Mouse (Mus musculus): ENCODE results near the gene Rrp12. TPM values are rescaled to one million over a fixed set of nuclear protein-coding genes. Genes with fewer than 3 reads are reported as not detected.
"Not testable (repeated sequence)": the region's sequence is repeated elsewhere in the genome, so short reads cannot be mapped to it uniquely, and the experiment has no call there.

Gene Rrp12
- polyA plus RNA-seq, 1 experiment from 2014 or later = 13.7 TPM

DNA sequence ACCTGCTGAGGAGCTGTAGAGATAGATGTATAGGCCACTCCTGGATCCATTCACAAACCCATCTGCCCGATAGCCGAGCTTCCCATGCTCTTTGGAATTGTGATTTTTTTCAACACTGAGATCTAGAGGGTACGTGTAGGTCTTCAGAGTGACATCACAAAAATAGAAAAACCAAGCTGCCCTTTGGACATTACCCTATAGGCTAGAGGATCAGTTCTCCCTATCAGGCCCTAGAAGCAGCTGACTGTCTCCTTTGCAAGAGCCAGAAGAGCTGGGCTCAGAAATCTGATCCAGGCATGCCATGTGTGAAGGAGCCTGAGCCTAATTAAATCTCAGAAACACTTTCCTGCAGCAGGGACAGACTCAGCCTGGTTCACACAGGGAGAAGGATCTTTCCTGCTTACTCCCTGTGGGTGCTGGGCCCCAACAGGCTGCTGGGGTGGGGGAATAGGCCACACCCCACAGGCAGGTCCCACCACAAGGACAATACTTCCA is 38.1 kb downstream of the Rrp12 start:
- H3K27ac ChIP-seq = no peak overlapping the region
- 75% methylated on average over 3 of the region's 3 CpGs for WGBS
- ATAC-seq (ENCODE audit: insufficient read depth, low FRiP score, low read depth) = no peak
- H3K4me3 ChIP-seq (replicated peaks) = no peak overlapping the region
- no peaks in the 10 kb centered on the region for H3K9me3 ChIP-seq
- no peak overlapping the region for H3K9ac ChIP-seq
- H3K36me3 ChIP-seq = peaks cover 11% of the 10 kb centered on the region; the same call in 1 of the 2 replicates
- no peak overlapping the region for H3K4me2 ChIP-seq
- no peaks in the 10 kb centered on the region for H3K27me3 ChIP-seq (replicated peaks)
- H3K4me1 ChIP-seq = no peaks in the 10 kb centered on the region

- Histone ChIP-seq H3K27ac (peak overlapping the region; percentile 33), H3K36me3 (peaks cover 5% of the 10 kb centered on the region; the same call in 1 of the 2 replicates), H3K4me3 (replicated peaks) (no peak overlapping the region), H3K9me3 (no peaks in the 10 kb centered on the region), H3K9ac (no peak overlapping the region), H3K4me1 (no peaks in the 10 kb centered on the region), H3K4me2 (no peak overlapping the region), H3K27me3 (replicated peaks) (no peaks in the 10 kb centered on the region)
- ATAC-seq (ENCODE audit: insufficient read depth, low FRiP score, low read depth) = peak; percentile 68
- 60% methylated on average over 5 of the region's 5 CpGs for WGBS
These were observed 38.7 kb downstream of the Rrp12 start for GRCm38 (mm10) chr19:41857086-41857762.

DNA sequence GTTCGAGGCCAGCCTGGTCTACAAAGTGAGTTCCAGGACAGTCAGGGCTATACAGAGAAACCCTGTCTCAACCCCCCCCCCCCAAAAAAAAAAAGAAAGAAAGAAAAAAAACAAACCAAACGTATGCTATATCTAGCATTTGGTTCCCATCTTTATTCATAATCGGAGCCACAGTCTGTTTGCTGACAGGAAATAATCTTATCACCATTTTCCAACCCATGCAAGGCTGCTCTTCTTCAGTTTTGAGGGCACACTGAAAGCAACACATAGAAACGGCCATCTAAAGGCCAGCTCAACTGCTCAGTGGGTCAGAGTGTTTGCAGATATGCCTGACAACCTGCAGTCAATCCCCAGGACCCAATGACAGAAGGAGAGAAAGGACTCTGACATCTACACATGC is 43.5 kb downstream of the Rrp12 start:
- Histone ChIP-seq H3K4me2 (no peak overlapping the region), H3K27ac (no peak overlapping the region), H3K4me3 (replicated peaks) (no peak overlapping the region), H3K9me3 (no peaks in the 10 kb centered on the region), H3K4me1 (peaks cover 5% of the 10 kb centered on the region; the same call in 1 of the 2 replicates), H3K9ac (no peak overlapping the region), H3K36me3 (no peaks in the 10 kb centered on the region), H3K27me3 (replicated peaks) (no peaks in the 10 kb centered on the region)
- 80% methylated on average over 4 of the region's 4 CpGs for WGBS
- no peak for ATAC-seq (ENCODE audit: insufficient read depth, low FRiP score, low read depth)

DNA sequence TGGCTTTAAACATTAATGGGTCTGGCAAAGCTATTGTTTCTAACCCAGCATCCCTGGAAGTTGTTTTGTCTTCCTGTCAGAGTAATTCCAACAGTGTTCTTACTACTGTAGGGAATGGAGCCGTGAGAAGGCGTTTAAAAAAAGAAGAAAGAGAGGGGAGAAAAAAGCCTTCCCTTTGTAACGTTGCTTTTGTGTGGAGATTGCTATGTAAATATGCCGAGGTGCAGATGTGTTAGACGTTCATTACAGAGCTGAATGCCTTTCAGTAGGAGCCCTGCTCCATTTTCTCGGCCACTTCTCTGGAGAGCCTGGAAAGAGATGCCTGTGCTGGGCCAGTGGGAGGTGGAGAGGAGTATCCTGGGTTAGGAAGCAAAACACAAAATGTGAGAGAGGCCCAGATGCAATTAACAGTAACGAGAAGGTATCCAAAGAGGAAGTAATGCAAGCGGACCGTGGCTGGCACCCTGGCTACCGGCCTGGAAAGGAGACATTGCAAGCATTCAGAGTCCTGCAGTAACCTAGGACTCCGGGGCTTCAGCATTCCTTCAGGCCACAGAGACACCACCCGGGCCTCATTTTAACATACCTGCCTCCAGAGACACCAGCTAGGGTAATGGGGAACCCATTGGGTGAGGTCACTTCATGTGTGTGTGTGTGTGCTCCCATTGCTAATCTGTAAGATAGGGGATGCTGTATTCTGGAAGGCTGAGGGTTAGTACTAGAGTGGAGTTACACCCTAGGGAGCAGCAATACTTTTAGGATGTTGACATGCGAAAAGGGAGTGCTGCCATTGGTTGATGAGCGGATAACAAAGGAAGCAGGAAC is 45.0 kb downstream of the Rrp12 start:
- no peaks in the 10 kb centered on the region for H3K36me3 ChIP-seq
- H3K9me3 ChIP-seq = no peaks in the 10 kb centered on the region
- H3K4me2 ChIP-seq = no peak overlapping the region
- peaks cover 13% of the 10 kb centered on the region for H3K4me1 ChIP-seq
- no peak for ATAC-seq (ENCODE audit: insufficient read depth, low FRiP score, low read depth)
- no peak overlapping the region for H3K4me3 ChIP-seq (replicated peaks)
- WGBS = 33% methylated on average over 14 of the region's 14 CpGs
- H3K27me3 ChIP-seq (replicated peaks) = no peaks in the 10 kb centered on the region
- no peak overlapping the region for H3K9ac ChIP-seq
- no peak overlapping the region for H3K27ac ChIP-seq

- WGBS = 41% methylated on average over 6 of the region's 6 CpGs
- Histone ChIP-seq H3K4me3 (replicated peaks) (no peak overlapping the region), H3K9me3 (no peaks in the 10 kb centered on the region), H3K36me3 (no peaks in the 10 kb centered on the region), H3K4me2 (no peak overlapping the region), H3K27ac (no peak overlapping the region), H3K4me1 (peaks cover 13% of the 10 kb centered on the region), H3K9ac (no peak overlapping the region), H3K27me3 (replicated peaks) (no peaks in the 10 kb centered on the region)
- ATAC-seq (ENCODE audit: insufficient read depth, low FRiP score, low read depth) = no peak
These were observed 45.8 kb downstream of the Rrp12 start for GRCm38 (mm10) chr19:41850021-41850718.

DNA sequence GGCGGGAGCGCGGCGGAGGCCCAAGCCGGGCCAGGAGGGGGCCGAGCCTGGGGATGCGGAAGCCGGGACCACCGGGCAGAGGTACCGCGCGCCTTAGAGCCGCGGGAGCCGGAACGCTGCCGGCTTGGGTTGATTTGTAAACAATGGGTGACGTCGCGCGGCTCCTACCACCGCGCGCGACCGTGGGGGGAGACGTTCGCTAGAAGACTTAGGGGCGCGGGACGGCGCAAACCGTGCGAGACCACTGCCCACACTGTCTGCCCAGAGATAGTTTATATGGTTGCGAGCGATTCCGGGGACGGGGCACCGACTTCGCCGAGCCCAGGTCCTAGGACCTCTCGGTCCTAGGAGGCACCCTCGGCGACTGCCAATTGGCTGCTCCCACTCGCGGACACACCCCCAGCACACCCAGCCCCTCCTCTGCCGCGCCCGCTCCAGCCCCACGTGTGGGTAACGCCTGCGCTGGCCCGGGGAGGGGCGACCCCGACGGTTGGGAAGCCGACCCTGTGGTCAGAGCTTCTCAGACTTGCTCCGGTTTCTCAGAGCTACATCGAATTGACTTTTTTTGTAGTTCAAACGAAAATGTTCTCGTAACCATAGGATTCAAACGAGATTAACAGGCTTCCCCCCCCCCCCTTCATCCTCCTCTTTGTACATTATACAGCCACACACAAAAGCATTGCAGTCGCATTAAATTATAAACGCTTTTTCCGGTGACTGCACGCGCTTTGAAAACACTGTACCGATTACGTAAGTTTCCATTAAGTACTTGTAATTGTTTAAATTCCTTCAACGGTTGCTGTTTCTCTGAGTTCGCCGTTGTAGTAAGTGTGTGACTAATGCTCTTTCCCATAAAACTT is 47.8 kb downstream of the Rrp12 start, which contains the start of gene Frat2:
Gene Frat2 (minus strand): TSS at position 141 of the 860 bp plus-strand sequence.
- Histone ChIP-seq H3K36me3 (no peaks in the 10 kb centered on the region), H3K4me3 (replicated peaks) (peak within 1 kb of the TSS; percentile 79), H3K4me2 (peak within 1 kb of the TSS; percentile 99), H3K9ac (peak within 1 kb of the TSS; percentile 74), H3K27me3 (replicated peaks) (no peaks in the 10 kb centered on the region), H3K4me1 (peaks cover 13% of the 10 kb centered on the region), H3K9me3 (no peaks in the 10 kb centered on the region), H3K27ac (peak within 1 kb of the TSS; percentile 93)
- ATAC-seq (ENCODE audit: insufficient read depth, low FRiP score, low read depth) = peak; percentile 94
- under 1% methylated on average over 66 of the region's 72 CpGs for WGBS

DNA sequence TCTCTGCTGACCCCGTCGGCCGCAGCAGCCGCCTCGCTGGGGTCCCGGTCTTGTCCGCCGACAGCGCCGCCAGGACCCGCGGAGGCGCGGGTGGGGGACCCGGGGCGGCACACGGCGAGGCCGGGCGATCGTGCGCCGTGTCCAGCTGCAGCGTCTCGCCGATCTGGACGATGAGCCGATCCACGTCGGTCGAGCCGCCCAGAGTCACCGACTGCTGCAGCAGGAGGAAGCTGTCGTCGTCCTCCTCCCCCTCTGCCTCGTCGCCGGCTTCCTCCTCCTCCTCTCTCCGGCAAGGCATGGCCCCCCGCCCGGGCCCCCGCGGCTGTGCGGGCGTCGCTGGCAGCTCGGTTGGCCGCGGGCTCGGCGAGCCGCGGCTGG is 48.4 kb downstream of the Rrp12 start:
- Histone ChIP-seq H3K4me2 (peak overlapping the region; percentile 99), H3K27ac (peak overlapping the region; percentile 93), H3K4me1 (peaks cover 13% of the 10 kb centered on the region), H3K4me3 (replicated peaks) (peak overlapping the region; percentile 79), H3K9ac (peak overlapping the region; percentile 74)
- H3K36me3 ChIP-seq; H3K9me3 ChIP-seq; H3K27me3 ChIP-seq (replicated peaks): not testable (repeated sequence)
- ATAC-seq (ENCODE audit: insufficient read depth, low FRiP score, low read depth) = peak; percentile 39
- 1% methylated on average over 33 of the region's 53 CpGs for WGBS

GRCm38 (mm10) chr19:41847091-41847581 is 48.8 kb downstream of the Rrp12 start:
- peak overlapping the region; percentile 93 for H3K27ac ChIP-seq
- peaks cover 13% of the 10 kb centered on the region for H3K4me1 ChIP-seq
- no peaks in the 10 kb centered on the region for H3K9me3 ChIP-seq
- H3K9ac ChIP-seq = peak overlapping the region; percentile 74
- H3K36me3 ChIP-seq = no peaks in the 10 kb centered on the region
- peak overlapping the region; percentile 99 for H3K4me2 ChIP-seq
- peak; percentile 15; the same call in 1 of the 2 replicates for ATAC-seq (ENCODE audit: insufficient read depth, low FRiP score, low read depth)
- H3K27me3 ChIP-seq (replicated peaks) = no peaks in the 10 kb centered on the region
- under 1% methylated on average over 60 of the region's 64 CpGs for WGBS
- peak overlapping the region; percentile 79 for H3K4me3 ChIP-seq (replicated peaks)

- WGBS = 13% methylated on average over 21 of the region's 21 CpGs
- H3K4me3 ChIP-seq (replicated peaks) = peak overlapping the region; percentile 79
- H3K27ac ChIP-seq = peak overlapping the region; percentile 93; the same call in 1 of the 2 replicates
- H3K4me1 ChIP-seq = peaks cover 13% of the 10 kb centered on the region
- no peaks in the 10 kb centered on the region for H3K9me3 ChIP-seq
- ATAC-seq (ENCODE audit: insufficient read depth, low FRiP score, low read depth) = no peak
- peak overlapping the region; percentile 99 for H3K4me2 ChIP-seq
- H3K36me3 ChIP-seq = no peaks in the 10 kb centered on the region
- no peaks in the 10 kb centered on the region for H3K27me3 ChIP-seq (replicated peaks)
- H3K9ac ChIP-seq = peak overlapping the region; percentile 74; the same call in 1 of the 2 replicates
These were observed 49.4 kb downstream of the Rrp12 start for GRCm38 (mm10) chr19:41846366-41847090.

- no peaks in the 10 kb centered on the region for H3K27me3 ChIP-seq (replicated peaks)
- no peak for ATAC-seq (ENCODE audit: insufficient read depth, low FRiP score, low read depth)
- H3K4me2 ChIP-seq = no peak overlapping the region
- 87% methylated on average over 6 of the region's 6 CpGs for WGBS
- no peak overlapping the region for H3K9ac ChIP-seq
- peaks cover 8% of the 10 kb centered on the region; the same call in 1 of the 2 replicates for H3K4me1 ChIP-seq
- H3K9me3 ChIP-seq = no peaks in the 10 kb centered on the region
- H3K27ac ChIP-seq = no peak overlapping the region
- H3K36me3 ChIP-seq = no peaks in the 10 kb centered on the region
- H3K4me3 ChIP-seq (replicated peaks) = no peak overlapping the region
These were observed 51.6 kb downstream of the Rrp12 start for GRCm38 (mm10) chr19:41844345-41844744.

Measured in stomach, embryonic 15.5 days (tissue).